9 mouse cellular contexts compared by ENCODE assay signal in genomic region chr6:11793366-11793765, GRCm38 (mm10).
DNase-seq lines count a peak whose midpoint lies in the region; ATAC-seq lines count a peak whose summit lies in the region.
"Had no signal": no experiment of that assay in that cellular context is flagged by ENCODE, and none has a peak within 500 bp of the region (broad histone marks: within the 10 kb centered on the region; RNA-seq: fewer than 3 reads in every experiment).

No protein-coding gene starts in this region.

- no peak overlapping the region for H3K4me3 ChIP-seq in liver, embryonic 12.5 days
- H3K4me3 ChIP-seq in forebrain, embryonic 13.5 days = no peak overlapping the region
- H3K4me3 ChIP-seq in kidney, embryonic 15.5 days (replicated peaks) = no peak overlapping the region
- no peak overlapping the region for H3K4me3 ChIP-seq in limb, embryonic 13.5 days
- H3K4me3 ChIP-seq: embryonic facial prominence, embryonic 12.5 days had no signal

- 35% methylated on average over 8 of the region's 8 CpGs for WGBS in liver, embryonic 12.5 days (ENCODE audit: insufficient replicate concordance)
- WGBS in forebrain, embryonic 13.5 days = 27% methylated on average over 8 of the region's 8 CpGs
- 20% methylated on average over 8 of the region's 8 CpGs for WGBS in kidney, embryonic 15.5 days
- WGBS in limb, embryonic 13.5 days = 36% methylated on average over 8 of the region's 8 CpGs

- no peak for ATAC-seq in liver, embryonic 12.5 days
- peak; percentile 81; the same call in 1 of the 2 replicates for ATAC-seq in forebrain, embryonic 13.5 days
- ATAC-seq in kidney, embryonic 15.5 days (replicated peaks; ENCODE audit: low FRiP score) = peak; percentile 81; the same call in 1 of the 2 replicates
- 0 out of 2 replicates have a peak, but pooled peaks have one; percentile 28 for ATAC-seq in limb, embryonic 13.5 days (ENCODE audit: low FRiP score, low read depth)

- no peaks in the 10 kb centered on the region for H3K9me3 ChIP-seq in liver, embryonic 12.5 days (replicated peaks)
- no peaks in the 10 kb centered on the region for H3K9me3 ChIP-seq in forebrain, embryonic 13.5 days (replicated peaks)
- H3K9me3 ChIP-seq in kidney, embryonic 15.5 days (replicated peaks) = no peaks in the 10 kb centered on the region
- H3K9me3 ChIP-seq in limb, embryonic 13.5 days = no peaks in the 10 kb centered on the region
- H3K9me3 ChIP-seq: embryonic facial prominence, embryonic 12.5 days had no signal

- no peak overlapping the region for H3K9ac ChIP-seq in liver, embryonic 12.5 days
- H3K9ac ChIP-seq in forebrain, embryonic 13.5 days = no peak overlapping the region
- no peak overlapping the region for H3K9ac ChIP-seq in kidney, embryonic 15.5 days
- H3K9ac ChIP-seq in limb, embryonic 13.5 days = no peak overlapping the region
- H3K9ac ChIP-seq: embryonic facial prominence, embryonic 12.5 days had no signal

- no peaks in the 10 kb centered on the region for H3K36me3 ChIP-seq in liver, embryonic 12.5 days
- no peaks in the 10 kb centered on the region for H3K36me3 ChIP-seq in forebrain, embryonic 13.5 days (ENCODE audit: poor library complexity, severe bottlenecking)
- no peaks in the 10 kb centered on the region for H3K36me3 ChIP-seq in kidney, embryonic 15.5 days
- H3K36me3 ChIP-seq in limb, embryonic 13.5 days = no peaks in the 10 kb centered on the region
- H3K36me3 ChIP-seq: embryonic facial prominence, embryonic 12.5 days had no signal

- peak; percentile 13 for DNase-seq in liver
- peak; percentile 21 for DNase-seq in c-Kit-positive CD71-positive TER-119-positive erythroid progenitor cells, embryonic 14.5 days (ENCODE audit: low spot score)
- DNase-seq in naive thymus-derived CD4-positive, alpha-beta T cell, adult 2 months (ENCODE audit: low read depth) = peak; percentile 15
- DNase-seq in testis, postnatal 10 days (ENCODE audit: low spot score) = peak; percentile 51

- H3K4me1 ChIP-seq in liver, embryonic 12.5 days = no peaks in the 10 kb centered on the region
- H3K4me1 ChIP-seq in forebrain, embryonic 13.5 days = no peaks in the 10 kb centered on the region
- no peaks in the 10 kb centered on the region for H3K4me1 ChIP-seq in kidney, embryonic 15.5 days
- H3K4me1 ChIP-seq in limb, embryonic 13.5 days = no peaks in the 10 kb centered on the region
- H3K4me1 ChIP-seq: embryonic facial prominence, embryonic 12.5 days had no signal

- no peak overlapping the region for H3K27ac ChIP-seq in liver, embryonic 12.5 days
- no peak overlapping the region for H3K27ac ChIP-seq in forebrain, embryonic 13.5 days
- H3K27ac ChIP-seq in kidney, embryonic 15.5 days = no peak overlapping the region
- no peak overlapping the region for H3K27ac ChIP-seq in limb, embryonic 13.5 days
- H3K27ac ChIP-seq: embryonic facial prominence, embryonic 12.5 days had no signal

- no peak overlapping the region for H3K4me2 ChIP-seq in liver, embryonic 12.5 days
- no peak overlapping the region for H3K4me2 ChIP-seq in forebrain, embryonic 13.5 days
- peak overlapping the region; percentile 38 for H3K4me2 ChIP-seq in kidney, embryonic 15.5 days
- no peak overlapping the region for H3K4me2 ChIP-seq in limb, embryonic 13.5 days (replicated peaks)
- H3K4me2 ChIP-seq: embryonic facial prominence, embryonic 12.5 days had no signal

- no peaks in the 10 kb centered on the region for H3K27me3 ChIP-seq in liver, embryonic 12.5 days (replicated peaks)
- H3K27me3 ChIP-seq in forebrain, embryonic 13.5 days = no peaks in the 10 kb centered on the region
- no peaks in the 10 kb centered on the region for H3K27me3 ChIP-seq in kidney, embryonic 15.5 days
- no peaks in the 10 kb centered on the region for H3K27me3 ChIP-seq in limb, embryonic 13.5 days
- H3K27me3 ChIP-seq: embryonic facial prominence, embryonic 12.5 days had no signal
